Mouse (Mus musculus) thymus, postnatal 0 days (tissue): Measurements from ENCODE around the gene Nkain2. TPM values are rescaled to one million over a fixed set of nuclear protein-coding genes. Genes with fewer than 3 reads are reported as not detected.

Experiments
- DNase-seq: peaks from one replicate; pipeline ENCODE4 v3.0.0-alpha.2; 2015; ENCODE audit warnings: low spot score
- polyA plus RNA-seq: library from polyadenylated mRNA; unstranded; fragments of >200 nt; fragmentation: Nextera tagmentation; extraction: Ambion mirVana; gene quantifications from 2 replicates; pipeline ENCODE4 v1.2.1, GENCODE M21; 2015

Nkain2 gene
- polyA plus RNA-seq, 1 experiment from 2014 or later = not detected

GRCm38 (mm10) chr10:32577276-32577580 lies 313.0 kb downstream of the Nkain2 start:
- DNase-seq = no peak

GRCm38 (mm10) chr10:32576559-32577275 lies 313.5 kb downstream of the Nkain2 start:
- DNase-seq = no peak

- no peak for DNase-seq
Observed at GRCm38 (mm10) chr10:32557673-32558072, 332.6 kb downstream of the Nkain2 start.

- no peak for DNase-seq
Observed at GRCm38 (mm10) chr10:32536057-32536456, 354.2 kb downstream of the Nkain2 start.

- DNase-seq = no peak
Observed at GRCm38 (mm10) chr10:32510821-32511220, 379.4 kb downstream of the Nkain2 start.

- DNase-seq = no peak
Observed at GRCm38 (mm10) chr10:32494591-32495182, 395.6 kb downstream of the Nkain2 start.

GRCm38 (mm10) chr10:32493600-32493999 lies 396.7 kb downstream of the Nkain2 start:
- no peak for DNase-seq

GRCm38 (mm10) chr10:32462726-32463125 lies 427.5 kb downstream of the Nkain2 start:
- DNase-seq = no peak

- DNase-seq = no peak
Observed at GRCm38 (mm10) chr10:32439932-32440519, 450.2 kb downstream of the Nkain2 start.

GRCm38 (mm10) chr10:32414228-32414627 lies 476.0 kb downstream of the Nkain2 start:
- no peak for DNase-seq

- no peak for DNase-seq
Observed at GRCm38 (mm10) chr10:32411331-32411730, 478.9 kb downstream of the Nkain2 start.

GRCm38 (mm10) chr10:32400961-32401360 lies 489.3 kb downstream of the Nkain2 start:
- no peak for DNase-seq

- no peak for DNase-seq
Observed at GRCm38 (mm10) chr10:32393859-32394521, 496.3 kb downstream of the Nkain2 start.

GRCm38 (mm10) chr10:32393326-32393725 lies 496.9 kb downstream of the Nkain2 start:
- no peak for DNase-seq

- no peak for DNase-seq
Observed at GRCm38 (mm10) chr10:32312754-32313153, 577.5 kb downstream of the Nkain2 start.

GRCm38 (mm10) chr10:32301024-32301597 lies 589.2 kb downstream of the Nkain2 start:
- DNase-seq = no peak

GRCm38 (mm10) chr10:32290487-32290886 lies 599.8 kb downstream of the Nkain2 start:
- no peak for DNase-seq

- DNase-seq = no peak
Observed at GRCm38 (mm10) chr10:32283690-32284089, 606.6 kb downstream of the Nkain2 start.

GRCm38 (mm10) chr10:32243266-32243882 lies 646.9 kb downstream of the Nkain2 start:
- DNase-seq = no peak

- no peak for DNase-seq
Observed at GRCm38 (mm10) chr10:32241168-32241567, 649.1 kb downstream of the Nkain2 start.

- DNase-seq = no peak
Observed at GRCm38 (mm10) chr10:32182951-32183350, 707.3 kb downstream of the Nkain2 start.
